Mouse (Mus musculus): ENCODE measurements at regions not wholly inside any gene's neighbourhood (a gene's known extent, or its start where the extent isn't known, plus 50 kb on each side); places are given as distances from the start of the nearest gene placed in this dataset.

DNA sequence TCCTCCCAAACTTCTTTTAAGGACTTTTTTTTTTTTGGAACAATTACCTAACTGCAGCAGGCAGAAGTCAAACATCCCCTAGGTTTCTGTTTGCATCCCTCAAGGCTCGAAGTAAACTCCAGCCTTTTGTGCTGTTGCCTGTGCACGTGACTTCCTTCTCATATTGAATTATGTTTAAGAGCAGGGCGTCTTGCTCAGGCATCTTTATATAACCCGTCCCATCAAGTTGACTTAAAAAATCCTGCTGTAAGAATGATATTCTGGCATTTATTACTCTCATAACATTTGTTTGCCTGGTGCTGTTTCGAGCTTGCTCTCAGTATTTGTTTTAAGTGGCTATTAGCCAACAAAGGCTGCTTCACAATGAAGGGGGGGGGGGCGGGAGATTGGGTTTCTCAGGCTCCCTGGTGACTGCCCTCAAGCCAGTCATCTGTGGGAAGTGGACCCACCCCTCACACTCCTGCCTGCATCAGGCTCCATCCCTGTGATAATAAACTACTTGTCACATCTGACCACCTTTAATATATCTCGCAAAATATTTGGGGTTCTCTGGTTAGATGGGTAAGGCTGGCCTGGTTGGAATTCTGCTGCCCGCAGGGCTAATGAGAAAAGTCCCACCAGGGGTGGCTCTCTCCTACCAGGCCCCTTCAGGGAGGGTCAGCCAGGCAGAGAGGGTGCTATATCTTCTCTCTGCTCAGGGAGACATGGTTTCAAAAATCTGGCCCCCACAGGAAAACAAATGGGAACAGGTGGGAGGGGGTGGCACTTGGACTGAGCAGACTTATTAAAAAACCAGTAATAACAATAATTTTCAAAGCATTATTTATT lies 277.1 kb upstream of the Atp5g3 start:
- no peaks in the 10 kb centered on the region for H3K27me3 ChIP-seq (ENCODE audit: control insufficient read depth, insufficient read depth, low read length, poor library complexity, severe bottlenecking)
- no peaks in the 10 kb centered on the region for H3K36me3 ChIP-seq (ENCODE audit: control insufficient read depth, insufficient read depth, low read length, poor library complexity, severe bottlenecking)
- no peak for DNase-seq (ENCODE audit: low read depth, low spot score)

DNA sequence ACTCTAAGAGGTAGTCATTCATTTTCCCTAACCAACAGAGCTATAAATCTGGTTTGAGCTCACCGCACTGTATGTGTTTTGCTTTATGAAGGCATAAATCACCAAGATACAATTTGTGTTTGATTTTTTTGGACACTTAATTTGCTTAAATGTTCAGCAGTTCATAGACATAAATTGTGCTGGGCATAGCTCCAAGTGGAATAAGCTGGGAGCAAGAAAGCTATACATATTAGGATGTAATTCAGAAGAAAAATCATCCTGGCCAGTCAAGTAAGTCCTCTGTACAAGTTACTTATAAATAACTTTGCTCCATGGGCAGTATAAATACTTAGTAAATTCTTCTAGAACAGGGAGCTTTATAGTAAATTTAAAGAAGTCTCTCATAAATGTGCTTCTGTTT lies 267.0 kb upstream of the Atp5g3 start:
- no peak for DNase-seq (ENCODE audit: low read depth, low spot score)
- H3K27me3 ChIP-seq (ENCODE audit: control insufficient read depth, insufficient read depth, low read length, poor library complexity, severe bottlenecking) = no peaks in the 10 kb centered on the region
- no peaks in the 10 kb centered on the region for H3K36me3 ChIP-seq (ENCODE audit: control insufficient read depth, insufficient read depth, low read length, poor library complexity, severe bottlenecking)

DNA sequence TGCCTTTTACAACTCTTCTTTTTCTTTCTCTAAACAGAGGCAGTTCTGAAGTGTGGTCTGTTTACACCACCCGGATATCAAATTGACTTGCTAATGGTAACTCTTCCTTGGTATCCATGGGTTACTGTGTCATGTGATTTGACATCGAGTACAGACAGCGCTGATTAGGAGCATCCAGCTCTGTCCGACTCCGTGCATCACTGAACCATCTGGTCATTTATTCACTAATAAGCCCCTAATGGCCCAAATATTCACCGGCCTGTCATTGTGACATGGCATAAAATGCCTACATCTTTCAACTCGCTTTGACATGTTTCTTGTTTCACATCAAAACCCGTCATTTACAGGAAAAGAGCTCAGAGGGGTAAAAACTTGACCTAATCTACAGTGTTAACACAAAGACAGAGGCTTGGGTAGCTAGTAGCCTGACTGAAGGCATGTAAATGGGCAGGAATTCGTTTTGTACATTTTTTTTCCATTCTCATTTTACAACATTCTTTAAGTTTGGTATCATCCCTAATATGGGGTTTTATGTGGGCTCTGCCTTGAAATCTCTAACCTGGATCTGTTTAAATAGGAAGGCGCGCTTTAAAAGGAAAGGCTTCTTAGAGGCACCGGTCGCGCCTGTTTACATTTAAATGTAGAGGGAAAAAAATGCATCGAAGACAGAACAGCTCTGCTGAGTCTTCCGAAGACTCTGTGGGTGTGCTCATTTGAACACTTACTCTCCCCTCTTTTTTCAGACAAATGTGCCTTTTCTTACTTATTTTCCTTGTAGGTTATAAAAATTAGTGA lies 257.8 kb upstream of the Atp5g3 start:
- DNase-seq (ENCODE audit: low read depth, low spot score) = no peak

DNA sequence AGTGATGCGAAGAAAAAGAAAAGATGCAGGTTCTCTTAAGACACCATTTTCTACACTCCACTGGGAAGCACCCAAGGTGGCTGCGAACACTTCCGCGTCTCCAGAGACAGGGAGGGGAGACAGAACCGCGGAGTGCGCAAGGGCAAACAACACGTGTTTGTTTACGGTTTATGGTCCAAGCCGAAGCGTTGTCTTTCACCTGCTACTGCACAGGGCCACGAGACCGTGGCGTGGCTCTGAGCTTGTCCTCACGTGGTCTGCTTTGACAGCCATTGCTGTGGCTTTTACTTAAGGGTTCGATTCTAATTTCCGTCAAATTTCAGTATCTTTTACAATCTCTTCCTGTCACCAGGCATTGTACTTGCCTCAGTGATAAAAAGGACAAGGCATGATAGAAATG lies 257.2 kb upstream of the Atp5g3 start:
- Histone ChIP-seq H3K27me3 (ENCODE audit: control insufficient read depth, insufficient read depth, low read length, poor library complexity, severe bottlenecking) (no peaks in the 10 kb centered on the region), H3K36me3 (ENCODE audit: control insufficient read depth, insufficient read depth, low read length, poor library complexity, severe bottlenecking) (no peaks in the 10 kb centered on the region)
- no peak for DNase-seq (ENCODE audit: low read depth, low spot score)

More for the DNA sequence above, 257.8 kb upstream of the Atp5g3 start:
- no peaks in the 10 kb centered on the region for H3K36me3 ChIP-seq (ENCODE audit: control insufficient read depth, insufficient read depth, low read length, poor library complexity, severe bottlenecking)
- no peaks in the 10 kb centered on the region for H3K27me3 ChIP-seq (ENCODE audit: control insufficient read depth, insufficient read depth, low read length, poor library complexity, severe bottlenecking)

DNA sequence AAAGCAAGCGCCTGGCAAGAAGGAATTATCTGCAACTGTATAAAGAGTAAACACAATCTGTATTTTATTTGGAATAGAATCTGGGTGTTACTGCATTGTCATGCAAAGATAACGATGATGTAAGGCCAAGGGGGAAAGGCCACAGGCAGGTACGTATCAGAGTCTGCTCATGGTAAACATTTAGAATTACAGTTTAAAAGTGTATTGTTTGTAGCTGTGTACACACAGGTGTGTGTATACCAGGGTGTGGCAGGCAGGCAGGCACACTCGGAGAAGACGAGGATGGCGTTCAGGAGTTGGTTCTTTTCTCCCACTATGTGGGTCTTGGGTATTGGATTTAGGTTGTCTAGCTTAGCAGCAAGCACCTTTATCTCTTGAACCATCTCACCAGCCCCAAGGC lies 242.9 kb upstream of the Atp5g3 start:
- DNase-seq (ENCODE audit: low read depth, low spot score) = no peak
- no peaks in the 10 kb centered on the region for H3K27me3 ChIP-seq (ENCODE audit: control insufficient read depth, insufficient read depth, low read length, poor library complexity, severe bottlenecking)
- no peaks in the 10 kb centered on the region for H3K36me3 ChIP-seq (ENCODE audit: control insufficient read depth, insufficient read depth, low read length, poor library complexity, severe bottlenecking)

DNA sequence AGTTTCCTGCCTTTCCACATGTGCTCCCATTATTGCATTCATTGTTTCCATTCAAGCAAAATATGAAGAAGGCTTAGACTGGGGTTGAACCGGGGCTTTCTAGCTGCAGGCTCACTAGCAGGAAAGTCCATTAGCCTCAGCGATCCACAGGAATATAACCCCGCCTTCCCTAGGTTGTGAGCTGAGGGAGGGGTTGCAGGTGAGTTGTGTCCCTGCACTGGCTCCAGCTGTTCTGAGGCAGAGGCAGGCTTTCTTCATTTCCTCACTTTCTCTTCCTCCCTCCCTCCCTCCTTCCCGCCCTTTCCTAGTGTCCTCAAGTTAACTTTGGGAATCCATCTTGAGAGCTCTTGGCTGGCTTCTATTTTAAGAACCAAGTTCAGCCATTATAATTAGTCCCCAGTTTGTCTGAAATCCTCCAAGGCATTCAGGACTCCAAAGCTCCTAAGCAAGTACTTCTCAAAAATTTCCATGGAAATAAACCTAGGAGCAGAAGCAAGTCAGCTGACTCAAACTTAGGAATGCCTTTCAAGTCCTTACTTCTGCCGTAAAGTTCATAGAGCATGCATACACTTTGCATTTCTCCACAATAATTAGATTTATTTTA lies 242.2 kb upstream of the Atp5g3 start:
- no peak for DNase-seq (ENCODE audit: low read depth, low spot score)
- no peaks in the 10 kb centered on the region for H3K27me3 ChIP-seq (ENCODE audit: control insufficient read depth, insufficient read depth, low read length, poor library complexity, severe bottlenecking)
- no peaks in the 10 kb centered on the region for H3K36me3 ChIP-seq (ENCODE audit: control insufficient read depth, insufficient read depth, low read length, poor library complexity, severe bottlenecking)

DNA sequence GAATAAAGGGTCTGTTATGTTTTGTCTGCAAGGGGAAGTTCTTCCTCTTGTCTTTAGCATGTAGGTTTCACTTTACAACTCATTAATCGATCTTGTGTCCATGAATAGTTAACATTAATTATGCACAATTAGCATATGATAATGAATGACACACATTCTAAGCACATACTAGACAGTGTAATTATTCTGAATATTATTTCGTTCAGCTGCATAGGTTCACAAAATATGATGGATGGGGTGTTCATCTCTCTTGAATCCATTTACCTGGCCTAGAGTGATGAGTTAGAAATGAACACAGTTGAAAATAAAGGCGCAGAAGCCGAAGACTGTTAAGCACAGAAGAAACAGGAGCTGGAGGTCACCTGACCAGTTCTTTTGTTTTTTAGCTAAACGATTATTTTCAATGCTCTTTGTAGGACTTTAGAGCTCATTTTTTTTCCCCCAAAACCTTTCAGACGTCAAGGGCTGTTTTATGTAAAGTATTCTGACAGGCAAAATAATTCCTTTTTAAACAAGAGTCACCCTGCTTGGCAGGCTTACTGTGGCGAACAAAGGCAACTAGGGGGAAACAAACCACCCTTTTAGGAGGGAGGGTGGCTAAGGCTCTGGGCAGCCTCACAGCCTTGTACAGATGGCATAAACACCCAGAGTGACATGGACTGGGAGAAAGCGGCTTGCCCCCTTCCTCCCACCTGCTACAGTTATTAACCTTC lies 241.6 kb upstream of the Atp5g3 start:
- DNase-seq (ENCODE audit: low read depth, low spot score) = no peak
- Histone ChIP-seq H3K36me3 (ENCODE audit: control insufficient read depth, insufficient read depth, low read length, poor library complexity, severe bottlenecking) (no peaks in the 10 kb centered on the region), H3K27me3 (ENCODE audit: control insufficient read depth, insufficient read depth, low read length, poor library complexity, severe bottlenecking) (no peaks in the 10 kb centered on the region)

DNA sequence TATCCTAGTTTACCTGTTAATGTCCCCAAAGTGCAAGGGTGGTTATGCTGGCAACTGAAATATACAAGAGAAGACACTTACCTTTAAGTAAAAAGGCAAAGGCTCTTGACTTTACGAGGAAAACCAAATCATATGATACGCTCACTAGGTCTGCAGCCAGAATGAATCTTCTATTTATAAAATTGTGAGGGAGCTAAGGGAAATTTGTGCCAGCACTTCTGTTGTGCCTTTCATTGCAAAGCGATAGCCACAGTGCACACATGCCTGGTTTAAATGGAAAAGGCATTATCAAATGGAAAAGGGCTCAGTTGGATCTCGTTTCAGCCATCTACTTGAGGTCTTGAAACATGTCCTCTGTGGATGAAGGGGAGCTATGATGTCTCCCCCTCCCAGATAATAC lies 236.1 kb upstream of the Atp5g3 start:
- no peak for DNase-seq (ENCODE audit: low read depth, low spot score)
- Histone ChIP-seq H3K27me3 (ENCODE audit: control insufficient read depth, insufficient read depth, low read length, poor library complexity, severe bottlenecking) (no peaks in the 10 kb centered on the region), H3K36me3 (ENCODE audit: control insufficient read depth, insufficient read depth, low read length, poor library complexity, severe bottlenecking) (no peaks in the 10 kb centered on the region)

DNA sequence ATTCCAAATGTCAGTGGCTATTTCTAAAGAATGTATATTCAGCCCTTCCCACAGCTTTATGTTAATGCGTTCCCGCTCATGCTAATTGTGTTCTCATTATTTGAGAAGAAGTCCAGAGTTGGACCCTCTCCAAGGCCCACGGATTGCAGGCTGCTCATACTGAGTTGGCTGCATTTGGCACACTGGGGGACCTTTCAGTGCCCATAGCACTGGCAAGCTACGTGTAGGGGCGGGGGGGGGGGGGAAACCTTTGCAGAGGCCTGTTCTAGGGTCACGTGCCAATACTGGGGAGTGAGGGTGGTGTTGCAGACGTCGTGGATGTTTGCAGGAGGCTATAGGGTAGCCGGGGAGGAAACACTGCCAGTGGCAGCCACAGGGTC lies 225.5 kb upstream of the Atp5g3 start:
- no peaks in the 10 kb centered on the region for H3K36me3 ChIP-seq (ENCODE audit: control insufficient read depth, insufficient read depth, low read length, poor library complexity, severe bottlenecking)
- no peaks in the 10 kb centered on the region for H3K27me3 ChIP-seq (ENCODE audit: control insufficient read depth, insufficient read depth, low read length, poor library complexity, severe bottlenecking)
- DNase-seq (ENCODE audit: low read depth, low spot score) = no peak

DNA sequence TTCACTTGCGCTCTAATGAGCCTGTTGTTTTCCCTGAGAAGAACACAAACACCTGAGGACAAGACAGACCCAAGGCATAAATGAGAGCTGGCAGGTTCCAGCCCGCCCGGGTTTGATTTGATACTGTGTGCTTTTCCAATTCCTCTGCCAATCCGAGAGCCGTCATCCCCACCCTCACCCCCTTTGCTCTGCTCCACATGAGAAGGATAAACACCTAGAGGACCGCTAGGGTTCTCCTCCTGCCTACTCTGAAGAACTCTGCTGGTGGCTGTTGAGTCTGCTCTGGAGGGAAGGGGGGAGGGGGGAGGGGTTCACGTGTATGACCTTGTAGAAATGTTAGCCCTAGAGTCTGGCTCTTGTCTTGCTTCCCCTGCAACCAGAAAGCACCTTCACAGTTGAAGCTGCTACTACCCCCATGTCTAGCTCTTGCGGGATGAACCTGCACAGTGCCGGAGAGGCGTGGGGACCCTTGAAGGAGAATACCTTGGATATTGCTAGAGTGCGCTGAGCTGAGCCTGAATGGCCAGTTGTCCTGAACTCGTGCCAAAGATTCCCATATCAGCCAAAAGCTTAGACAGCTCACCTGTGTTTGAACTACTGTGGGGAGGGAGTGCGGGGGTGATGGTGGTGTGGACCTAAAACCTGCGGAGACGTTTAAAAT lies 225.0 kb upstream of the Atp5g3 start:
- Histone ChIP-seq H3K27me3 (ENCODE audit: control insufficient read depth, insufficient read depth, low read length, poor library complexity, severe bottlenecking) (no peaks in the 10 kb centered on the region), H3K36me3 (ENCODE audit: control insufficient read depth, insufficient read depth, low read length, poor library complexity, severe bottlenecking) (no peaks in the 10 kb centered on the region)
- no peak for DNase-seq (ENCODE audit: low read depth, low spot score)

DNA sequence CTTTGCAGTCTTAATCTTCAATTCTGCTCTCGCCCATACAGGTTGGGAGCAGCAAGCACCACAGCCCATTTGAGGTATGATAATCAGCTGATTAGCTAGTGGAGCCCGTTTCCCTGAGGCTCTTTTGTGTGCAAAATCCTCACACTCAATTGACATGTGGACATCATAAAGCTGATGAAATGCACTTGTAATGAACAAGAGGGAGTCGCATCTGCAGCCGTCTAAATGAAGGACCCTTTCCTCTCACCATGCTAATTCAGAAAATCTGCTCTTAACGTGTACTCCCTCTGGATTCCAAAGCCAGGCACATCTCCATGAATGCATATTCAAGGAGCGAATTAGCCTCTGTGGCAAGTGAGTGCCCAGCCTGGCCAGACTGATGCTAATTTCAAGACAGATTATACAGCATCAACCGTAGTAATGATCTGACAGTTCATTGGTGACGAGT lies 219.0 kb upstream of the Atp5g3 start:
- H3K27me3 ChIP-seq (ENCODE audit: control insufficient read depth, insufficient read depth, low read length, poor library complexity, severe bottlenecking) = no peaks in the 10 kb centered on the region

DNA sequence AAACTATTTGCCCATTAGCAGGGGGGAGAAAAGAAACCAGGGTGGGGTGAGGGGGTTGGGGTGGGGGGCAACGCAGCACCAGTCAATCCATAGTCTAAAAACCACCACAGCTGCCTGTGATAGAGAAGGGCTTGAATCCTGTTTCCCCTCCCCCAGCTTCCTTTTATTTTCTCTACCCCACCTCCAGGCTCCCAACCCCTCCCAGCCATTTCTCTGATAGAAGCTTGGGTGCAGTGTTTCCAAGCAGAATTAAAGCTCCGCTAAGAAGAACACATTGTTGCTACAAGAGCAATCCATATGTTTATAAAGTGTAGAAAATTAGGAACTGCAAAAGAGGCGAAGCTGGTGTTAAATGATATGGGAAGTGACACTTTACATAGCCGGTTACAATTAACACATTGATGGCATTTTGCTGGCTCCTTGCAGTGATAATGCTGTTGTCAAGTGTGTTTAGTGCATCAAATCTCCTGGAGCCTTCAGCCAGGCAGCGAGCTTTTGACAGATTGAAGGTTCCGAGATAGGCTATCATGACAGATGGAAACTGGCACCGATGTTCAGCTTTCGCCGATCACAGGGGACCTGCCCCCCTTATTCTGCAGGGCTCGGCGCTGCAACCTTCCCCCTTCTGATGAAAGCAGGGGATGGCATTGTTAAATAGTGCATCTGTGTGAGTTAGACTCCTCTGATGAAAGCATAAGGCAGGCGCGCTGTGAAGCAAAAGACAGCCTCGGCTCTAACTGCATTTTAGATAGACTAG lies 217.8 kb upstream of the Atp5g3 start:
- no peaks in the 10 kb centered on the region for H3K36me3 ChIP-seq (ENCODE audit: control insufficient read depth, insufficient read depth, low read length, poor library complexity, severe bottlenecking)
- no peaks in the 10 kb centered on the region for H3K27me3 ChIP-seq (ENCODE audit: control insufficient read depth, insufficient read depth, low read length, poor library complexity, severe bottlenecking)
- no peak for DNase-seq (ENCODE audit: low read depth, low spot score)

More for the DNA sequence above, 219.0 kb upstream of the Atp5g3 start:
- no peaks in the 10 kb centered on the region for H3K36me3 ChIP-seq (ENCODE audit: control insufficient read depth, insufficient read depth, low read length, poor library complexity, severe bottlenecking)
- DNase-seq (ENCODE audit: low read depth, low spot score) = no peak

DNA sequence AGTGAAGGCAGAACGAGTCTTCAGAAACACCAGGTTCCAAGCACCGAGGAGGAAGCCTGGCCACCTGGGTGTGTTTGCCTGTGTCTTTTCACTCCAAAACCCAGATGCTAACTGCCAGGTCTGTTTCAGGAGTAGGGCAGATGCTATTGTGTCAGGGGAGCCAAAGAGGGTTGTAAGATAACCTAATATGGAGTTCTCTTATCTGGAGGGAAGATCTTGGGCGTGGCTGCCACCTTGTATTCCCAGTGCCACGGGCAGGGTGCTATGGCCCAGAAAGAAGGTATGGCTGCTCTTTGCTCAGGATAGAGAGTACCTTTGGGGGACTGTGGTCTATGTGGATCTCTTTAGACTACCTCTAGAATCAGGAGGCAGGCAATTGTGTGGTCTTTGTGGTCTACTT lies 216.0 kb upstream of the Atp5g3 start:
- no peaks in the 10 kb centered on the region for H3K27me3 ChIP-seq (ENCODE audit: control insufficient read depth, insufficient read depth, low read length, poor library complexity, severe bottlenecking)
- DNase-seq (ENCODE audit: low read depth, low spot score) = no peak
- no peaks in the 10 kb centered on the region for H3K36me3 ChIP-seq (ENCODE audit: control insufficient read depth, insufficient read depth, low read length, poor library complexity, severe bottlenecking)

DNA sequence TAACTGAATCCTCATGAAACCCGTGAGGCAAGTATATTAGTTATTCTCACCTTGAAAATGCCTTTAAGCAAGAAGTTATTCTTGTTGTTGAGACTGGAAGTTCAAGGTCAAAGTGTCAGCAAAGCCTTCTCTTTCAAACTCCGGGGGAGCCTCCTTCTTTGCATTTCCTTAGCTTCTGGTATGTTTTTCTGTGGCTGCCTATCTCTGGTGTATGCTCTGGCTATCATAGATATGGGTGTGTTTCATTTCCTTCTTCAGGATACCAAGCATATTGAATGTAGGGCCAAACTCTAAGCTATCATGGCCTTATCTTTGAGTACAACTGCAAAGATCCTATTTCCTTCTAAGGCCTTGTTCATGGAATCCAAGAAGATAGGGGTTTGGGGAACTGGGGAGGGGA lies 213.1 kb upstream of the Atp5g3 start:
- H3K36me3 ChIP-seq (ENCODE audit: control insufficient read depth, insufficient read depth, low read length, poor library complexity, severe bottlenecking) = no peaks in the 10 kb centered on the region
- DNase-seq (ENCODE audit: low read depth, low spot score) = no peak
- H3K27me3 ChIP-seq (ENCODE audit: control insufficient read depth, insufficient read depth, low read length, poor library complexity, severe bottlenecking) = no peaks in the 10 kb centered on the region
